Mouse (Mus musculus) hematopoietic stem cell, adult 5-6 weeks (primary cell): Measurements from ENCODE around the gene Hlf. TPM values are rescaled to one million over a fixed set of nuclear protein-coding genes. Genes with fewer than 3 reads are reported as not detected.
A peak's percentile ranks its signal among the peaks of the same experiment; 100 is the strongest.

ENCODE experiments used
- ATAC-seq, 2 experiments: fragments of 125-278 bp in 1 of 2; replicated peaks in 1 of 2; 2 replicates each; pipeline ENCODE4 v1.8.0; 2016 to 2017; ENCODE audit warnings: inconsistent platforms in 2 of 2, mild to moderate bottlenecking in 2 of 2, moderate number of reproducible peaks in 2 of 2, low read depth in 1 of 2, moderate TSS enrichment in 1 of 2; ENCODE audit not compliant: low FRiP score in 2 of 2, poor library complexity in 2 of 2, severe bottlenecking in 2 of 2, insufficient read depth in 1 of 2, low TSS enrichment in 1 of 2
- total RNA-seq: library from RNA; stranded (forward); fragments of 172-1452, 232-1000 nt; gene quantifications from 2 replicates; pipeline ENCODE4 v1.2.3, GENCODE M21; 2017

The Hlf gene
- 100 and 160 TPM in 2 replicates for total RNA-seq

GRCm38 (mm10) chr11:90390817-90391173 is at the start of gene Hlf:
Gene Hlf (minus strand): TSS chr11:90390895.
- ATAC-seq = peak; percentile 69 to 74

- no peak for ATAC-seq
Measured at GRCm38 (mm10) chr11:90438768-90439167, 48.1 kb upstream of the Hlf start.

- no peak for ATAC-seq
Measured at GRCm38 (mm10) chr11:90425207-90425525, 34.5 kb upstream of the Hlf start.

- ATAC-seq = no peak
Measured at GRCm38 (mm10) chr11:90424334-90425206, 33.9 kb upstream of the Hlf start.

GRCm38 (mm10) chr11:90423896-90424295 is 33.2 kb upstream of the Hlf start:
- ATAC-seq = no peak

- peak; percentile 67 to 70 for ATAC-seq
Measured at GRCm38 (mm10) chr11:90419706-90420105, 29.0 kb upstream of the Hlf start.

- ATAC-seq = peak; percentile 80 to 89
Measured at GRCm38 (mm10) chr11:90417921-90418320, 27.2 kb upstream of the Hlf start.

GRCm38 (mm10) chr11:90417011-90417410 is 26.3 kb upstream of the Hlf start:
- ATAC-seq = no peak

GRCm38 (mm10) chr11:90398850-90399249 is 8.2 kb upstream of the Hlf start:
- no peak for ATAC-seq

GRCm38 (mm10) chr11:90391271-90392185 is 833 bp upstream of the Hlf start:
- no peak for ATAC-seq

- peak in 1 of 2 experiments; percentile 6; a peak in 1 of 4 replicates for ATAC-seq
Measured at GRCm38 (mm10) chr11:90389902-90390816, 536 bp downstream of the Hlf start.

GRCm38 (mm10) chr11:90389174-90389901 is 1.4 kb downstream of the Hlf start:
- ATAC-seq = peak; percentile 10 to 17; a peak in 3 of 4 replicates

- peak; percentile 8 to 19; a peak in 1 of 4 replicates for ATAC-seq
Measured at GRCm38 (mm10) chr11:90387501-90388440, 2.9 kb downstream of the Hlf start.

- peak; percentile 12 to 37; a peak in 1 of 4 replicates for ATAC-seq
Measured at GRCm38 (mm10) chr11:90382005-90382611, 8.6 kb downstream of the Hlf start.

GRCm38 (mm10) chr11:90381113-90381512 is 9.6 kb downstream of the Hlf start:
- peak; percentile 44 to 52; a peak in 2 of 4 replicates for ATAC-seq
